Mouse (Mus musculus) mature B cell (primary cell): Measurements from ENCODE around the gene Gm11037.

Experiments used
- in situ Hi-C: fragments of 300-500 bp; cut with MboI; formaldehyde crosslinking; loops from 2 replicates; pipeline ENCODE4 v1.14.3; 2019

The Gm11037 gene

DNA sequence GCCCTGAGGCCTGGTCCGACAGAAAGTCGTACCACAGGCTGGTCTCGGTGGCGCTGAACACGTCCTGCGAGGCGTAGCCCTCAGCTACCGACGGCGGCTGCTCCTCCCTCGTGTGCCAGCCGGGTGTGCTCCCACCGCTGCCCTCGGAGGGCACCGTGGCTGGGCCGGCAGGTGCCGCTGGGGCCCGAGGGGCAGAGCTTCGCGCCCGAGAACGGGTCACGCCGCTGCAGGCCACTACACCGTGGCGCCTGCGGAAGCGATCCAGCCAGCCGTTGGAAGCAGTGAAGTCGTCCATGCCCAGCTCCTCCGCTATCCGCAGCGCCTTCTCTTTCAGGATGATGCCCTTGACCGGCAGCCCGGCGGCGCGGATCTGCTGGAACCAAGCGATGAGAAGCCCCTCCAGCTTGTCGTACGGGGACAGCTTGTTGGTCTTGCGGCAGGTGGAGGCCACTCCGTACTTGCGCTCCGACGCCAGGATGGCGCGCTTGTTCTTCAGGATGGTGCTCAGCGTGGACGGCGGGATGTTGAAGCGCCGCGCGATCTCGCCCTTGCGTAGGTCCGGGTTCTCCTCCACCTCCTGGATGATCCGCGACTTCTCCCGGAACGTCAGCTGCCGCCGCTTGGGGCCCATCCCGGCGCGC lies 46.1 kb downstream of the Gm11037 start:
- in situ Hi-C loops = no loop called here

DNA sequence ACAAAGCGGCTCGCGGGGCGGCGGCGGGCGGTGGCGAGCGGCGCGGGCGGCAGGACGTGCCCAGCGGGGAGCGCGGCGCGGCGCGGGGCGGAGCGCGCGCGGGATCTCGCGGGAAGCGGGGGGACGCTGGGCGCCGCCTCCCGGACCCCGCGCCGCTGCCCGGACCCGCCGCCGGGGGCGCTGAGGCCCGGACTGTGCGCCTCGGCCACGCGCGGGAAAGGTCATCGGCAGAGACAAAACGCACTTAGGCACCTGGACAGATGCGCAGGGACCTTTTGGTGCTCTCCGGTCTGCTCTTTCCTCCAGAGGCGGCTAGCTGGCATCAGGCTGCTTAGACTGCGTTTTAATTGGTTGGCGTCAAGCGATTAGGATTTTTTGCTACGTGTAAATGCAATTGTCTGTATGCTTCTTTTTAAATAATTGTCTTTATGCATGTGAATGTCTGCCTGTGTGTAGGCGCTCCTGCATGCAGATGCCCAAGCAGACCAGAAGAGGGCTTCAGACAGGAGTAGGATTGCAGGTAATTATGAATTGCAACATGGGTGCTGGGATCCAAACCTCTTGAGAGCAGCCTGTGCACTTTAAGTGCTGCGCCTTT lies 46.8 kb downstream of the Gm11037 start, which contains the start of gene Cenpb:
Cenpb (minus strand) TSS at position 78 of the 598 bp plus-strand sequence.
- in situ Hi-C loops = no loop called here
